Mouse (Mus musculus): ENCODE data around the gene Rps29. TPM values are rescaled to one million over a fixed set of nuclear protein-coding genes. Genes with fewer than 3 reads are reported as not detected.

Gene Rps29
- polyA plus RNA-seq, 1 experiment from 2014 or later, result 1,386 TPM

GRCm38 (mm10) chr12:69139841-69140240 is 19.1 kb downstream of the Rps29 start:
- H3K4me3 ChIP-seq, result no peak overlapping the region
- no peaks in the 10 kb centered on the region for H3K36me3 ChIP-seq (replicated peaks)
- H3K9me3 ChIP-seq, result no peaks in the 10 kb centered on the region
- DNase-seq (ENCODE audit: extremely low spot score, low spot score), result no peak
- H3K4me1 ChIP-seq, result no peaks in the 10 kb centered on the region
- 88% methylated on average over 7 of the region's 7 CpGs for WGBS
- H3K27ac ChIP-seq, result no peak overlapping the region
- H3K27me3 ChIP-seq (ENCODE audit: poor library complexity, severe bottlenecking), result no peaks in the 10 kb centered on the region

GRCm38 (mm10) chr12:69139201-69139600 is 19.8 kb downstream of the Rps29 start:
- no peak overlapping the region for H3K27ac ChIP-seq
- H3K9me3 ChIP-seq, result no peaks in the 10 kb centered on the region
- 94% methylated on average over 3 of the region's 3 CpGs for WGBS
- no peaks in the 10 kb centered on the region for H3K4me1 ChIP-seq
- no peak overlapping the region for H3K4me3 ChIP-seq
- no peak for DNase-seq (ENCODE audit: extremely low spot score, low spot score)
- no peaks in the 10 kb centered on the region for H3K27me3 ChIP-seq (ENCODE audit: poor library complexity, severe bottlenecking)
- H3K36me3 ChIP-seq (replicated peaks), result no peaks in the 10 kb centered on the region

GRCm38 (mm10) chr12:69131981-69132380 is 27.0 kb downstream of the Rps29 start:
- Histone ChIP-seq H3K9me3 (no peaks in the 10 kb centered on the region), H3K4me1 (peaks cover 8% of the 10 kb centered on the region; the same call in 1 of the 2 replicates), H3K27ac (no peak overlapping the region), H3K4me3 (no peak overlapping the region), H3K27me3 (ENCODE audit: poor library complexity, severe bottlenecking) (no peaks in the 10 kb centered on the region), H3K36me3 (replicated peaks) (no peaks in the 10 kb centered on the region)
- no peak for DNase-seq (ENCODE audit: extremely low spot score, low spot score)
- WGBS, result 9% methylated on average over 10 of the region's 10 CpGs

- Histone ChIP-seq H3K36me3 (replicated peaks) (no peaks in the 10 kb centered on the region), H3K4me1 (peaks cover 8% of the 10 kb centered on the region; the same call in 1 of the 2 replicates), H3K27me3 (ENCODE audit: poor library complexity, severe bottlenecking) (no peaks in the 10 kb centered on the region), H3K4me3 (no peak overlapping the region), H3K9me3 (no peaks in the 10 kb centered on the region), H3K27ac (no peak overlapping the region)
- no peak for DNase-seq (ENCODE audit: extremely low spot score, low spot score)
- WGBS, result 86% methylated on average over 6 of the region's 6 CpGs
Observed at GRCm38 (mm10) chr12:69131267-69131666, 27.7 kb downstream of the Rps29 start.

GRCm38 (mm10) chr12:69130486-69130885 is 28.5 kb downstream of the Rps29 start:
- Histone ChIP-seq H3K27me3 (ENCODE audit: poor library complexity, severe bottlenecking) (no peaks in the 10 kb centered on the region), H3K27ac (no peak overlapping the region), H3K4me1 (peaks cover 8% of the 10 kb centered on the region; the same call in 1 of the 2 replicates), H3K9me3 (no peaks in the 10 kb centered on the region), H3K4me3 (no peak overlapping the region; the same call in 1 of the 2 replicates), H3K36me3 (replicated peaks) (no peaks in the 10 kb centered on the region)
- DNase-seq (ENCODE audit: extremely low spot score, low spot score), result no peak
- 79% methylated on average over 12 of the region's 12 CpGs for WGBS

- no peaks in the 10 kb centered on the region for H3K9me3 ChIP-seq
- H3K27me3 ChIP-seq (ENCODE audit: poor library complexity, severe bottlenecking), result no peaks in the 10 kb centered on the region
- 48% methylated on average over 17 of the region's 18 CpGs for WGBS
- H3K36me3 ChIP-seq (replicated peaks), result no peaks in the 10 kb centered on the region
- H3K4me3 ChIP-seq, result no peak overlapping the region; the same call in 1 of the 2 replicates
- no peak for DNase-seq (ENCODE audit: extremely low spot score, low spot score)
- H3K4me1 ChIP-seq, result peaks cover 8% of the 10 kb centered on the region; the same call in 1 of the 2 replicates
- H3K27ac ChIP-seq, result no peak overlapping the region
Observed at GRCm38 (mm10) chr12:69129634-69130310, 29.2 kb downstream of the Rps29 start.

GRCm38 (mm10) chr12:69127626-69128025 is 31.4 kb downstream of the Rps29 start:
- Histone ChIP-seq H3K4me3 (no peak overlapping the region), H3K9me3 (no peaks in the 10 kb centered on the region), H3K4me1 (peaks cover 8% of the 10 kb centered on the region; the same call in 1 of the 2 replicates), H3K27ac (no peak overlapping the region), H3K36me3 (replicated peaks) (no peaks in the 10 kb centered on the region), H3K27me3 (ENCODE audit: poor library complexity, severe bottlenecking) (no peaks in the 10 kb centered on the region)
- DNase-seq (ENCODE audit: extremely low spot score, low spot score), result no peak
- WGBS, result 87% methylated on average over 3 of the region's 3 CpGs

GRCm38 (mm10) chr12:69127170-69127569 is 31.8 kb downstream of the Rps29 start:
- no peaks in the 10 kb centered on the region for H3K27me3 ChIP-seq (ENCODE audit: poor library complexity, severe bottlenecking)
- WGBS, result 96% methylated on average over 5 of the region's 5 CpGs
- DNase-seq (ENCODE audit: extremely low spot score, low spot score), result no peak

GRCm38 (mm10) chr12:69125066-69125465 is 33.9 kb downstream of the Rps29 start:
- no peak for DNase-seq (ENCODE audit: extremely low spot score, low spot score)
- Histone ChIP-seq H3K9me3 (no peaks in the 10 kb centered on the region), H3K27ac (no peak overlapping the region), H3K36me3 (replicated peaks) (no peaks in the 10 kb centered on the region), H3K4me3 (no peak overlapping the region), H3K4me1 (peaks cover 3% of the 10 kb centered on the region; the same call in 1 of the 2 replicates), H3K27me3 (ENCODE audit: poor library complexity, severe bottlenecking) (no peaks in the 10 kb centered on the region)
- 95% methylated on average over 5 of the region's 5 CpGs for WGBS

More at GRCm38 (mm10) chr12:69127170-69127569, 31.8 kb downstream of the Rps29 start:
- no peak overlapping the region for H3K4me3 ChIP-seq
- H3K36me3 ChIP-seq (replicated peaks), result no peaks in the 10 kb centered on the region
- H3K9me3 ChIP-seq, result no peaks in the 10 kb centered on the region
- H3K4me1 ChIP-seq, result peaks cover 6% of the 10 kb centered on the region; the same call in 1 of the 2 replicates
- no peak overlapping the region for H3K27ac ChIP-seq

GRCm38 (mm10) chr12:69122801-69123200 is 36.2 kb downstream of the Rps29 start:
- Histone ChIP-seq H3K36me3 (replicated peaks) (no peaks in the 10 kb centered on the region), H3K27me3 (ENCODE audit: poor library complexity, severe bottlenecking) (no peaks in the 10 kb centered on the region), H3K9me3 (no peaks in the 10 kb centered on the region), H3K4me3 (no peak overlapping the region), H3K27ac (no peak overlapping the region), H3K4me1 (no peaks in the 10 kb centered on the region)
- WGBS, result 88% methylated on average over 11 of the region's 11 CpGs
- no peak for DNase-seq (ENCODE audit: extremely low spot score, low spot score)

- WGBS, result 87% methylated on average over 6 of the region's 6 CpGs
- no peaks in the 10 kb centered on the region for H3K27me3 ChIP-seq (ENCODE audit: poor library complexity, severe bottlenecking)
- H3K27ac ChIP-seq, result no peak overlapping the region
- H3K9me3 ChIP-seq, result no peaks in the 10 kb centered on the region
- H3K4me3 ChIP-seq, result no peak overlapping the region
- no peaks in the 10 kb centered on the region for H3K36me3 ChIP-seq (replicated peaks)
- DNase-seq (ENCODE audit: extremely low spot score, low spot score), result no peak
- H3K4me1 ChIP-seq, result no peaks in the 10 kb centered on the region
Observed at GRCm38 (mm10) chr12:69119908-69120307, 39.1 kb downstream of the Rps29 start.

Data from forebrain, embryonic 10.5 days (tissue).